Mouse (Mus musculus): ENCODE measurements around the gene Mrpl34.

The Mrpl34 gene

GRCm38 (mm10) chr8:71469411-71469810 is 4.7 kb downstream of the Mrpl34 start:
- DNase-seq (ENCODE audit: low spot score) = no peak

DNA sequence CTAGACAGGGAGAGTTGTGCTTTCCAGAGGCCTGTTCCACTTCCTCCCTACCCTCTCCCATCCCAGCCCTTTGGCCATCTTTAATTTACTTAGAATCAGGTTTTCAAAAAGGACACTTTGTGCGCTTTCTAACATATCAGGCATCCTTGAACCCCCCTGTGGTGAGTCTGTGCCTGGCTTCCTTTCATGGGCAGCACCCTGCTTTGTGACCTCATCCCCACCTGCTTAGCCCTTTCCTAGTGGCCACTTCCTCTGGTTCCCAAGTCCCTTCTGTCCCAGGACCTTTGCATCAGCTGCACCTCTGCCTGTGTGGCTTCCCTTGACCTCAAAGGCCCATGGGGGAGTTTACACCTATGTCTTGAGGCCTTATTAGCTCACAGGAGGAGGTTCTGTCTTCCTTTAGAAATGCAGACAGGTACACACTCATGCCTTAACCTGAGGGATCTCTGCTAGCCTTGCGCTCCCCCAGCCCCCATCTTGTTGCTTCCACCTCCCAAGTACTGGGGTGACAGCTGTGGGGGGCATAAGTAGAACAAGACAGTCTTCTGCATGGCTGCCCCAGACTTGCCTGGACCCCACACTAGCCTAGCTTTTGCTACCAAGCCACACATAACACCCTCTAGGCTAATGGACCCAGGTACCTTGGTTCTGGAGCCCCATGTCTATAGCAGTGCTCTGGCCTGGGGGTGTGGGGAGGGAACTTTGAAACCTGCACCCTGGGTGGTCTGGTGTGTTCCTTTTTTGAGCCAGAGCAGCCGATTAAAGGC is 5.6 kb downstream of the Mrpl34 start:
- no peak for DNase-seq (ENCODE audit: low spot score)

GRCm38 (mm10) chr8:71470913-71471255 is 6.1 kb downstream of the Mrpl34 start:
- no peak for DNase-seq (ENCODE audit: low spot score)

DNA sequence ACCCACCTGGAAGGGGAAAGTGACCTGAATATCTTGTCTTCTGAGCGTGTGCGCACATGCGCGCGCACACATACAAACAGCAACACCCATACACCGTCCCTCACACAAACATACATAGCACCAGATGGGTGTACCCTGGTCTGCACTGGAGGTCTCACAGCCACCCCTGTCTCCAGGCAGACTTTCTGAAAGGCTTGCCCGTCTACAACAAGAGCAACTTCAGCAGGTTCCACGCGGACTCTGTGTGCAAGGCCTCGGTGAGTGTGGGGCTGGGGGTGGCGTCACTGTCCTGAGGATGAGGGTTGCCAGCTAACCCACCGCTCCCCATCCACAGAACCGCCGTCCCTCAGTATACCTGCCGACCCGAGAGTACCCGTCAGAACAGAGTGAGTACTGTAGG is 7.1 kb downstream of the Mrpl34 start:
- DNase-seq (ENCODE audit: low spot score) = no peak

- no peak for DNase-seq (ENCODE audit: low spot score)
Measured at GRCm38 (mm10) chr8:71472601-71473386, 8.0 kb downstream of the Mrpl34 start.

DNA sequence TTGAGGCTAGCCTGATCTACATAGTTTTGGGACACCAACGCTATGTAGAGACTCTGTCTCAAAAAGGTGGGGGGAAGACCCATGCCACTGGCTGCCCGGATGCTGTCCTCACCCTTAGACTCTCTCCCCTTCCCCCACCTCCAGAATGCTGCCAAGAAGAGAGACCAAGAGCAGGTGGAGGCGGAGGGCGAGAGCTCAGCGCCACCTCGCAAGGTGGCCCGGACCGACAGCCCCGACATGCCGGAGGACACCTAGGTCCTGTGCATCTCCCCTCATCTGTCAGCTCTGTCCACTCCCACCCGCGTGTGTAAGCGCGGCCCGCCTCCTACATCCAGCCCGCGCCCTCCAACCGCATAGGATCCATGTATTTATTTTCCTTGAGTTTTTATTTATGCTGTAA is 9.6 kb downstream of the Mrpl34 start:
- DNase-seq (ENCODE audit: low spot score) = no peak

GRCm38 (mm10) chr8:71474785-71475701 is 10.3 kb downstream of the Mrpl34 start:
- DNase-seq (ENCODE audit: low spot score) = no peak

GRCm38 (mm10) chr8:71475702-71476075 is 10.9 kb downstream of the Mrpl34 start:
- no peak for DNase-seq (ENCODE audit: low spot score)

DNA sequence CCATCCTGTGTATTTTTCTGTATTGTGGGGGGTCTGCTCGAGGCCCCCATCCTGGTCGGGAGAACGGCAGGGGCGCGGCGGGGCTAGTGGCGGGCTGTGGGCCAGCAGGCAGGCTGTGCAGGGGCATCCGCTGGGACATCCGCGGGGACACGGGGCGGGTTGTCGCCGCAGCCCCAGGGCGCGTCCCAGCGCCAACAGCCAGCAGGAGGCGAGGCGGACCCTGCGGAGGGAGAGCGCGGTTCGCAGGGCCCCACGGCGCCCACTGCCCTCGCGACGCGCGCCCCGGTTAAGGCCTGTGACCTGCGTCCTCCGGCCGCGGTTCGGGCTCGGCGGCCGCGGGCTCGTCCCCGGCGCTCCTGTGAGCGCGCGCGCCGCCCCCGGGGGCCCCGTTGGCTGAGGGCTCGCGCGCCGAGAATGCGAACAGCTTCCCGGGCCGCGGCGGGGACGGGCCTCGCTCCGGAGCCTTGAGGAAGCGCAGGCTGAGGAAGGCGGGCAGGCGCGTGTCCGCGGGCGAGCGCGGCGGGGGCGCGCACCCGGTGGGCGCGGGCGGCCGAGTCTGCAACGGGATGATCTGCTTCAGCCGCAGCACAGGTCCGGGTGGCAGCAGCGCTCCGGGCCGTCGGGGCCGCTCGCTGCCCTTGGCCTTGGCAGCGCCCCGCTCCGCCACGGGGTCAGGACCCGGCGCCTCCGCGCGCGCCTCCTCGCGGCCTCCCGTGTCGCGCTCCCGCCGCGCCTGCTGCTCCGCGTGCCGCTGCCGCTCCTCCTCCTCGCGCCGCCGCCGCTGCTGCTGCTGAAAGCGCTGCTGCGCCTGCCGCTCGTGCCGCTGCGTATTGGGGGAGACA is 11.6 kb downstream of the Mrpl34 start:
- peak; percentile 86 for DNase-seq (ENCODE audit: low spot score)

DNA sequence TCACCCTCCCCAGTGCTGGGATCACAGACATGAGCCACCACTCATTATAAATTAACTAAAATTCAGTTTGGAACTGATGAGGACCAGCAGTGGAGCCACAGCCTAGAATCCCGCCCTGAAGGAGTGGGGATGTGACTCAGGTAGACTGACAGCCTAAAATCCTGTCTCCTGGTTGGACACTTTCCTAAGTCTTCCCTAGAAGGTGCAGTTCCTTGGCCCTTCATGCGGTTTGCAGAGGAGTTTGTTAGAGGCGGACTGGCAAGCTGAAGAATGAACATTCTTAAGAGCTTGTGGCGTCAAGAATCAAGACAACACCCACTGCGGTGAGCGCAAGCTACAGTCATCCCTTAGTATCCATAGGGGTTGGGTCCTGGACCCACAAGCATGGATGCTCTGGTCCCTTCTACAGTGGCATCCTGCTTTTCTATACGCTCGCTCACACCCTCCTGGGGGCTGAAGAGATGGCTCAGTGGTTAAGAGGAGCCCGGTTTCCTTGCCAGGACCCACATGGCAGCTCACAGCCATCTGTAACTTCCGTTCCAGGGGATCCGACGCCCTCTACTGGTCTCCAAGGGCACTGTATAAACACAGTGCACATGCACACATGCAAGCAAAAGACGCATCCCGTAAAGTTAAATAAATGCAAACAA is 12.6 kb downstream of the Mrpl34 start:
- DNase-seq (ENCODE audit: low spot score) = no peak

DNA sequence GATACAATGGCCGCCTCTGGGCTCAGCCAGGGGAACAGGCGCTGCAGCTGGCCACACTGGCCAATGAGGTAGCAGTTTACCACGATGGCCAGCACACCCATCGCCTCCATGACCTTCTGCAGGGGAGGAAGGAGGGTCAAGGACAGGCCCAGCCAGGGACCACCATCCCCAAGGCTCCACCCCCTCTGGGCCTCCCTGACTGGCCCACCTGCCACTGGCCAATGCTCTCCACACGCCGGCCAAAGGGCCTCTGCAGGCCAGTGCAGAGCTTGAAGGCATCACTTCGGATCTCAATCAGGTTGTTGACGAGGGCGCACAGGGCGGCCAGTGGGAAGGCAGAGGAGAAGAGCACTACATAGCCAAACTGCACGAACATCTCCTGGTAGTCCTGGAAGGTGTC is 14.2 kb downstream of the Mrpl34 start:
- DNase-seq (ENCODE audit: low spot score) = no peak

- DNase-seq (ENCODE audit: low spot score) = no peak
Measured at GRCm38 (mm10) chr8:71483932-71484331, 19.2 kb downstream of the Mrpl34 start.

DNA sequence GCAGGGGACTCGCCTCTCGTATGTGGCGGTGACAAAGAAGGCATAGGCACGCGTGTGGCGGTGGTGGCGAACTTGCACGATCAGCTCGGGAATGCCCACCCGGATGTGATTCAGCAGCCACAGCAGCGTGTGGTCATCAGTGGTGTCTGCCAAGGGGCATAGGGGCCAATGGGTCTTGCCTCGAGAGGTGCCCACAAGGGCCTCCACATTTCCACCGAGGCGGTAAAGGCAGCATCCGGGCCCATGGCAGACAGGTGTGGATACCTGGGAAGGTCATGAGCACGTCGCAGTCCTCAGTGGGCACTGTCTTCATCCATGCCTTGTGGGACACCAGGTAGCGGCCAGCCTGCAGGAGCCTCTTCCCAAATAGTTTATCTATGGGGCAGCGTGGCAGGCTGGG is 20.0 kb downstream of the Mrpl34 start:
- DNase-seq (ENCODE audit: low spot score) = no peak

DNA sequence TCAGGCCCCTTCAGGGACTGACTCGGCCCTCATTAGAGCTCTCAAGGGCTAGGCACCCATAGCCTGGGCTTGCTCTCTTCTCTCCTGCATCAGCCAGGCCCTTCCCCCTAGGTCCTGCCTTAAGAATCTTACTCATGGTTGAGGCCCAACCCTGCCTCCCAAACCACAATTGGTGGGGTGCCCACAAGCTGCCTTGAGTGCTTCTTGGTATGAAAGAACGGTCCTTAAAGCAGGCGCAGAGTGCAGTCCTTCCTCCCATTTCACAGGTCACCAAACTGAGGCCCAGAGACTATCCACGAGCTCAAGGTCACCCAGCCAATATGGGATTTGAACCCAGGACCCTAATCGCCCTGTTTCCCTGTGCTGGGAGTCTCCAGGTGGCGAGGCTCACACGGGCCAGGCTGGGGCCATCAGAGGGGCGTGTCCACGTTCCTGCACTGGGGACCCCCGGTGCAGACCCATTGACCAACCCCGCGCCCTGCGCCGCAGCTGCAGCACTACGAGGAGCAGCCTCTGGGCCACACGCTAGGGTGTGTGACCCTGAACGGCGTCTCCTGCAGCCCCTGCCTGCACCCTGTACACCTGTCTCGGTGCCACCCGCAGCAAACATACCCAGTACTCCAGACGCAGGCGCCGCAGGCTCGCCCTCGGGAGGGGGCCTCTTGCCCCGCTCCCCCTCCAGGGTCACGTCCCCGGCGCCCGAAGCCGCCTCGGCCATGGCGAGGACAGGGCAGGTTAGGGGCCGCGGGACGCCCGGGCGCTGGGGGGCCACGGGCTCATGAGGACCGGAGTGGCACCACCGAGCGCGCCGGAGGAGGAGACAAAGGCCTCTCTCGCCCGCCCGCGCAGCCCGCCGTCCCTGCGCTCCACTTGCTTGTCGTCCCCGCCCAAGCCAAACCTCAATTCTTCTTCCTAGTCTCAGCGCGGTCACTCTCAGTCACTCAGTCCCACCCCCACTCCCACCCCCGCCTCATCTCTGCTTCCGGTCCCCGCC is 20.7 kb downstream of the Mrpl34 start, which contains the start of gene Ano8:
Gene Ano8 (minus strand): TSS at position 822 of the 994 bp plus-strand sequence.
- DNase-seq (ENCODE audit: low spot score) = peak; percentile 85

DNA sequence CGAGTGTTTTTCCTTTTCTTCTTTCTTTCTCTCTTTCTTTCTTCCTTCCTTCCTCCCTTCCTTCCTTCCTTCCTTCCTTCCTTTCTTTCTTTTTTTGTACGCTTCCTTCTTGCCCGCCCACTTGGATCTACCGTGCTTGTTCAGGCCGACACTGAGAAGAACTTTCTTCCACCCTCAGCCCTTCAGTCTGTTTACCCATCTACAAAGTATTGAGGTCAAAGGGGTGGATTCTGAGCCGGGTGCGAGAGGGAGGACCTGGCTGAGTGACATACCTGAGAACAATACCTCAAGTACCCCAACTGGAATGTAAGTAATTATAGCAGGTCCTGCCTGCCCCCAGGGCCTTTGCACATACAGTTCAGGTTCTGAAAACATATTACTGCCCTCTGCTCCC is 21.4 kb downstream of the Mrpl34 start:
- DNase-seq (ENCODE audit: low spot score) = no peak

GRCm38 (mm10) chr8:71487691-71488445 is 23.1 kb downstream of the Mrpl34 start, which contains the start of gene Gtpbp3:
TSS of gene Gtpbp3 (plus strand) at chr8:71488103.
- peak; percentile 80 for DNase-seq (ENCODE audit: low spot score)

DNA sequence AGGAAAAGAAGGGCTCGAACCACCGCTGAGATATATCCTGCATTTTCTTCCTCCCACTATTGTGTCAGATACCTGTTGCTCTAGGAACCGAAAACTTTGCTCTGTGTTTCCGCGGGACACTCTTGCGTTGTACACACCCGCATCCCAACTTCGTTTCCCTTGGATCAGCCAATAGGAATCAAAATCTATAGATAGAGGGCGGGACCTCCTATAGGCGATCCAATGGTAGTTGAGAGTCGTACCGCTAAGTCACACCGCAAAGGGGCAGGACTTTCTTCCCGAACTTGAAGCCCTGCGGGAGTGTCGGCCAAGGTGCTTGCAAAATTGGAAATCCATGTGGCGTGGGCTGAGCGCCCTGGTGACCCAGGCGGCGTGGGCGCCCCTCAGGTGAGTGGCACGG is 23.7 kb downstream of the Mrpl34 start:
- peak; percentile 82 for DNase-seq (ENCODE audit: low spot score)

DNA sequence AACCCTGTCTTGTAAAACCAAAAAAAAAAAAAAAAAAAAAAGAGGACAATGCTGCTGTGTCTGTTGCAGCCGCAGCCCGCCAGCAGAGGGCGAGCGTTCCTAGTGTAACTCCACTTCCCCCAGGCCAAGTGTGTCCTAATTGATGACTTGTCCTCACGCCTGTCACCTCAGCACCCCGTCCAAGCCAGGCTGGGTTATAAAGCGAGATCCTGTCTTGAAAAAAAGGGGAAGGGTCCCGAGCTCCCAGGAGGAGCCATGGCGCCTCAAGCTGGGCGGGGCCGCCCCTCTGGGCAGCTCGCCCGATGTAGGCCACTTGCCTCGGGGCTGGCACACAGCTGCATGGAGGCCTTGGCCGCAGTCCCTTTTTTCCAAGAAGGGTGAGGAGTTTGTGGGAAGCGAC is 30.3 kb downstream of the Mrpl34 start:
- DNase-seq (ENCODE audit: low spot score) = peak; percentile 83

- no peak for DNase-seq (ENCODE audit: low spot score)
Measured at GRCm38 (mm10) chr8:71495811-71496210, 31.1 kb downstream of the Mrpl34 start.
